Mouse (Mus musculus): Measurements from ENCODE around the gene Tmem176b. TPM values are rescaled to one million over a fixed set of nuclear protein-coding genes. Genes with fewer than 3 reads are reported as not detected.

The Tmem176b gene
- polyA plus RNA-seq, 1 experiment from 2014 or later: 329 TPM

DNA sequence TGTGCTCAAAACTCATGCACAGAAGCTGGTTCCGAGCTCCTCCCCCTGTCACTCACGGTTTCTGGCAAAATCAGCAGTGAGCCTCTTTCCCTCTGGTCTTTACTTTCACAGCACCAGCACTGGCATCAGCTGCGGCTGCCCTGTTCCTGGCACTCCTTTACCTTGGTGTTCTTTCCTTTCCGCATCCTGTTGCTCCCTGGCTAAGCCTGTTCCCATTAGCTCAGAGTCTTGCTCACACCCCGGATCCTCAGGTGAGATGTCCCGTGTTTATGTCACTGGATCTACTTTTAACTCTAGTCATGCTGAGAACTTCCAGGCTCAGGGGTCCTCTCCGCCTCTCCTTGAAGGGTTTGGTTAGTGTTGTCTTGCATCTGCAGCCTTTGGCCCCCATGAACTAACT is 3.8 kb downstream of the Tmem176b start:
- H3K27me3 ChIP-seq (ENCODE audit: control insufficient read depth, insufficient read depth, low read length): no peaks in the 10 kb centered on the region
- H3K4me3 ChIP-seq (ENCODE audit: low read depth, low read length): no peak overlapping the region
- no peak for ATAC-seq (ENCODE audit: insufficient number of reproducible peaks, insufficient read depth, low FRiP score, low read depth)
- H3K36me3 ChIP-seq (ENCODE audit: control insufficient read depth, insufficient read depth, low read length): peaks cover 43% of the 10 kb centered on the region
- no peak overlapping the region for H3K9ac ChIP-seq (replicated peaks; ENCODE audit: low read depth, low read length)
- H3K27ac ChIP-seq (ENCODE audit: low read length): no peak overlapping the region
- no peak overlapping the region for H3K4me2 ChIP-seq (replicated peaks; ENCODE audit: low read depth, low read length)
- H3K4me1 ChIP-seq (ENCODE audit: control insufficient read depth, insufficient read depth, low read length): peaks cover 25% of the 10 kb centered on the region
- H3K9me3 ChIP-seq (ENCODE audit: control insufficient read depth, low read depth, low read length): no peaks in the 10 kb centered on the region
- WGBS: 82% methylated on average over 7 of the region's 7 CpGs

DNA sequence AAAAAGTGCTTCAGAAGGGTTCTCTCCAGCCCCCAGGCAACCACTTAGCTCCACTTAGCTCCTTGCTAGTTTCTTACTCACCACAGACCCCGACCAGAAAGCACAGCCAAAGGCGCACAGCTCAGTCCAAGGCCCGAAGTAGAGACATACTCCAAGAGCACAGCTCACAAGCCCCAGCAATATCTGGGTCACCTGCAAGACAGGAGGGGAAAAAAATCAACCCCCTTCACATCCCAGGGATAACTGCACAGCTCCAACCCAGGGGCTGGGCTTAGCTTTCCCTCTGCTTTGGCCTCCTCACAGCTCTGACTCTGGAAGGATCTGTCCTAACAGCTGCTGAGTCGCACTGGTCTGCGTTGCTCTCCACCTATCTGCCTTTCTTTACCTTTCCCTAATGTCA is 5.2 kb downstream of the Tmem176b start:
- Histone ChIP-seq H3K27me3 (ENCODE audit: control insufficient read depth, insufficient read depth, low read length) (no peaks in the 10 kb centered on the region), H3K9me3 (ENCODE audit: control insufficient read depth, low read depth, low read length) (no peaks in the 10 kb centered on the region), H3K36me3 (ENCODE audit: control insufficient read depth, insufficient read depth, low read length) (peaks cover 42% of the 10 kb centered on the region), H3K4me2 (replicated peaks; ENCODE audit: low read depth, low read length) (no peak overlapping the region), H3K4me3 (ENCODE audit: low read depth, low read length) (no peak overlapping the region), H3K9ac (replicated peaks; ENCODE audit: low read depth, low read length) (no peak overlapping the region), H3K27ac (ENCODE audit: low read length) (no peak overlapping the region), H3K4me1 (ENCODE audit: control insufficient read depth, insufficient read depth, low read length) (peaks cover 15% of the 10 kb centered on the region)
- WGBS: 88% methylated on average over 5 of the region's 5 CpGs
- ATAC-seq (ENCODE audit: insufficient number of reproducible peaks, insufficient read depth, low FRiP score, low read depth): no peak

DNA sequence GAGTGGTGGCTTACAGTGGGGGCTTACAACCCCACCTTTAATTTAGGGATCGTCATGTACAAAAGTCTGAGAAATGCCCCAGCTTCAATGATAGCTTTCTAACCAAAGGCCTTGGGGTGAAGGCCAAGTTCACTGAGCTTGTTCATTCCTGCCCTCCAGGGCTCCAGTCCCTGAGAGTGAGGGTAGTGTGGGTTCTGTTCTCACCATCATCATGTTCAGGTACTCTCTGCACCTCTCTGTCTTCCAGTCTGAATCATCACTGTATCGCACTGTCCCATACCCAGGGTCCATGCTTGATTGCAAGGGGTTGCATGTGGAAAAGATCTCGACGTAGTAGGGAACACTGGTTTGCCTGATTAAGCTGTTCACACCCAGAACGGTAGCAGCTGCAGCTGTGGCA is 6.1 kb downstream of the Tmem176b start:
- H3K36me3 ChIP-seq (ENCODE audit: control insufficient read depth, insufficient read depth, low read length): peaks cover 42% of the 10 kb centered on the region
- 86% methylated on average over 5 of the region's 5 CpGs for WGBS

DNA sequence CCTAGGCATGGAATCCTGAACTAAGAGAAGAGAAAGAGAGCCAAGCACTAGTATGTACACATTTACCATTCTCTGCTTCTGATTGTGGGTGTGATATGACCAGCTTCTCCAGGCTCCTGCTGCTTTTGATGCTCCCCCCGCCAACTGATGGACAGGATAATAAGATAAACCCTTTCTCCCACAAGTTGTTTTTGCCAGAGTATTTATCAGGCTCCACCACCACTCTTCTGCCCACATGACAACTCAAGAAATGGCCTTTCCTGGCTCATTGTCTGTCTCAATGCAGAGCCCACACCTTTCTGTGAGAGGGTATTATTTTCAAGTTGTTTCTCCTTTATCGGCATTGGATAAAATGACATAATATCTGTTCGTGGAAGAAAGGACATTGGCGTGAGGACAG is 7.8 kb downstream of the Tmem176b start:
- H3K4me1 ChIP-seq (ENCODE audit: control insufficient read depth, insufficient read depth, low read length): peaks cover 10% of the 10 kb centered on the region; the same call in 1 of the 2 replicates
- H3K9ac ChIP-seq (replicated peaks; ENCODE audit: low read depth, low read length): no peak overlapping the region
- peaks cover 42% of the 10 kb centered on the region for H3K36me3 ChIP-seq (ENCODE audit: control insufficient read depth, insufficient read depth, low read length)
- ATAC-seq (ENCODE audit: insufficient number of reproducible peaks, insufficient read depth, low FRiP score, low read depth): no peak
- H3K4me3 ChIP-seq (ENCODE audit: low read depth, low read length): no peak overlapping the region
- H3K4me2 ChIP-seq (replicated peaks; ENCODE audit: low read depth, low read length): no peak overlapping the region
- no peak overlapping the region for H3K27ac ChIP-seq (ENCODE audit: low read length)
- no peaks in the 10 kb centered on the region for H3K27me3 ChIP-seq (ENCODE audit: control insufficient read depth, insufficient read depth, low read length)
- WGBS: 98% methylated on average over 4 of the region's 4 CpGs
- no peaks in the 10 kb centered on the region for H3K9me3 ChIP-seq (ENCODE audit: control insufficient read depth, low read depth, low read length)

More for the DNA sequence above, 6.1 kb downstream of the Tmem176b start:
- Histone ChIP-seq H3K9me3 (ENCODE audit: control insufficient read depth, low read depth, low read length) (no peaks in the 10 kb centered on the region), H3K27ac (ENCODE audit: low read length) (no peak overlapping the region), H3K27me3 (ENCODE audit: control insufficient read depth, insufficient read depth, low read length) (no peaks in the 10 kb centered on the region), H3K4me3 (ENCODE audit: low read depth, low read length) (no peak overlapping the region), H3K4me2 (replicated peaks; ENCODE audit: low read depth, low read length) (no peak overlapping the region), H3K9ac (replicated peaks; ENCODE audit: low read depth, low read length) (no peak overlapping the region), H3K4me1 (ENCODE audit: control insufficient read depth, insufficient read depth, low read length) (peaks cover 18% of the 10 kb centered on the region)
- ATAC-seq (ENCODE audit: insufficient number of reproducible peaks, insufficient read depth, low FRiP score, low read depth): no peak

DNA sequence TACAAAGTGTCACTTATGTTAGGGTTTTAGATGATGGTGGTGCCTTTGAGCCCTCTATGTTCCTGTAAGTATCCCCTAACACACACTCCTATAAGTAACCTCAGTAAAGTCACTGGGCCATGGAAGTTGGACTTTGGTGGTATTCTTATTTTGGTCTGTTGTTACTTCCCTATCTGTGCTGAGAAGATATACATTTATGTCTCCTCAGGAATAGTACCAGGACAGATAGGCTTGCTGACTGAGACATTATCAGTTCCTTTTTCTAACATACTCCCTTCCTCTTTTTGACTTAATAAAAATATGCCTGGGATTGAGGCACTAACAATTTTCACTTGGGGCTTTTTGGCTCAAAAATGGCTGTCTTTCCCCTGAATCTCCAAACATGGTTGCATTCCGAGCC is 8.9 kb downstream of the Tmem176b start:
- WGBS: 90% methylated on average over 1 of the region's 1 CpGs
- 0 out of 2 replicates have a peak, but pooled peaks cover 7% of the 10 kb centered on the region for H3K4me1 ChIP-seq (ENCODE audit: control insufficient read depth, insufficient read depth, low read length)
- H3K27me3 ChIP-seq (ENCODE audit: control insufficient read depth, insufficient read depth, low read length): no peaks in the 10 kb centered on the region
- H3K9me3 ChIP-seq (ENCODE audit: control insufficient read depth, low read depth, low read length): no peaks in the 10 kb centered on the region
- no peak overlapping the region for H3K4me2 ChIP-seq (replicated peaks; ENCODE audit: low read depth, low read length)
- peaks cover 33% of the 10 kb centered on the region for H3K36me3 ChIP-seq (ENCODE audit: control insufficient read depth, insufficient read depth, low read length)
- ATAC-seq (ENCODE audit: insufficient number of reproducible peaks, insufficient read depth, low FRiP score, low read depth): no peak
- no peak overlapping the region for H3K4me3 ChIP-seq (ENCODE audit: low read depth, low read length)
- no peak overlapping the region for H3K27ac ChIP-seq (ENCODE audit: low read length)
- H3K9ac ChIP-seq (replicated peaks; ENCODE audit: low read depth, low read length): no peak overlapping the region

DNA sequence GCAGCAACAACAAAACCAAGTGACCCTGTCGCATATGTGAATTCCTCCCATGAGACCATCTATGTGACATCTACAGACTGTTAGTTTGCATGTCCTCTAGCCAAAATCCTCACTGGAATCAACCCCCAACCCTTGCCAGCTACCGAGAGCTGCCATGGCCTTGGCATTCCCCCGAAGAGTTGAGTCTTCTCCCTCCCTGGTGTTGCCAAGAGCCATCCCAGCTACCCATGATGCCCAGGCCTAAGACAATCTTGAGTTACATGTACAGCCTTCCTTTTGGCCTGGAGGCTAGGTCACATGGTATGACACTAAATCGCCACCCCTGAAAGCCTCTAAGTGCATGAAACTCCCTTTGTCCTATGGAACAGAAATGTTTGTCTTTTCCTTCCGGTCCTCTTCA is 10.2 kb downstream of the Tmem176b start:
- Histone ChIP-seq H3K9me3 (ENCODE audit: control insufficient read depth, low read depth, low read length) (no peaks in the 10 kb centered on the region), H3K4me3 (ENCODE audit: low read depth, low read length) (no peak overlapping the region), H3K4me1 (ENCODE audit: control insufficient read depth, insufficient read depth, low read length) (0 out of 2 replicates have a peak, but pooled peaks cover 7% of the 10 kb centered on the region), H3K36me3 (ENCODE audit: control insufficient read depth, insufficient read depth, low read length) (peaks cover 27% of the 10 kb centered on the region), H3K9ac (replicated peaks; ENCODE audit: low read depth, low read length) (no peak overlapping the region), H3K27ac (ENCODE audit: low read length) (no peak overlapping the region), H3K4me2 (replicated peaks; ENCODE audit: low read depth, low read length) (no peak overlapping the region), H3K27me3 (ENCODE audit: control insufficient read depth, insufficient read depth, low read length) (no peaks in the 10 kb centered on the region)
- WGBS: 82% methylated on average over 5 of the region's 5 CpGs
- ATAC-seq (ENCODE audit: insufficient number of reproducible peaks, insufficient read depth, low FRiP score, low read depth): no peak

DNA sequence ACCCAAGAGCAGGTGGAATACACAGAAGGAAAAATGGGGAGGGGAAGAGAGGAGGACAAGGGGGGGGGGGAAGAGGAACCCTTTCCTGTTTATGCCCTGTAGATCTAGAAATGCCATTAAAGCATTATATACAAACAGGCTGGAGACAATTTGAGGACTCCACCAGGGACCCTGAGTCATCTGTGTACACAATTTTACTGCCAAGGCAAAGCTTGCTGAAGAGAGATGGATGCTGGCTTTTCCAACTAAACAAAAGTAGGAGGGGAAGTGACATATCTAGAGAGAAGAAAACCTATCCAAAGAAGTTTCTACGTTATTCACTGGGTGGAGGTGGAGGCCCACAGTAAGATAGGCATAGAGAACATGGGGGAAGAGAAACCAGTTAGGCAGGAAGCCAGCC is 11.1 kb downstream of the Tmem176b start:
- Histone ChIP-seq H3K9me3 (ENCODE audit: control insufficient read depth, low read depth, low read length) (no peaks in the 10 kb centered on the region), H3K9ac (replicated peaks; ENCODE audit: low read depth, low read length) (no peak overlapping the region), H3K27ac (ENCODE audit: low read length) (no peak overlapping the region), H3K36me3 (ENCODE audit: control insufficient read depth, insufficient read depth, low read length) (peaks cover 23% of the 10 kb centered on the region), H3K27me3 (ENCODE audit: control insufficient read depth, insufficient read depth, low read length) (no peaks in the 10 kb centered on the region), H3K4me3 (ENCODE audit: low read depth, low read length) (no peak overlapping the region), H3K4me1 (ENCODE audit: control insufficient read depth, insufficient read depth, low read length) (0 out of 2 replicates have a peak, but pooled peaks cover 7% of the 10 kb centered on the region), H3K4me2 (replicated peaks; ENCODE audit: low read depth, low read length) (no peak overlapping the region)
- no peak for ATAC-seq (ENCODE audit: insufficient number of reproducible peaks, insufficient read depth, low FRiP score, low read depth)
- WGBS: 38% methylated on average over 1 of the region's 1 CpGs

DNA sequence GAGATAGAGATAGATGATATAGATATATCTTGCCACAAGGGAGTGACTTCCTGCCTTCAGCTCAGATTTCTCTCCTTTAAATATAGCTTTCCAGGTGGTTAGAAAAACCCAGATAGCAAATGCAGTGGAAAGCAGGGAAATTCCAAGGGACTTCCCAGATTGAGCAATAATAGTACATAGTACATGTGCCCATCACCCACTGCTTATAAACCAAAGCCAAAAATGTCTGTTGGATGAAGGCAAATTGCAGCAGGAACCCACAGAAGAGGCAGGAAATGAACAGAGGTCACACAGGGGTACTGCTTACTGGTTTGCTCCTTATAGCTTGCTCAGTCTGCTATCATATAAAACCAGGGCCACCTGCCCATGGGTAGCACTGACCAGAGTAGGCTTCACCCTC is 11.6 kb downstream of the Tmem176b start:
- H3K27ac ChIP-seq (ENCODE audit: low read length): no peak overlapping the region
- H3K9me3 ChIP-seq (ENCODE audit: control insufficient read depth, low read depth, low read length): no peaks in the 10 kb centered on the region
- H3K4me2 ChIP-seq (replicated peaks; ENCODE audit: low read depth, low read length): no peak overlapping the region
- no peak for ATAC-seq (ENCODE audit: insufficient number of reproducible peaks, insufficient read depth, low FRiP score, low read depth)
- H3K27me3 ChIP-seq (ENCODE audit: control insufficient read depth, insufficient read depth, low read length): no peaks in the 10 kb centered on the region
- 0 out of 2 replicates have a peak, but pooled peaks cover 7% of the 10 kb centered on the region for H3K4me1 ChIP-seq (ENCODE audit: control insufficient read depth, insufficient read depth, low read length)
- H3K36me3 ChIP-seq (ENCODE audit: control insufficient read depth, insufficient read depth, low read length): peaks cover 17% of the 10 kb centered on the region
- no peak overlapping the region for H3K9ac ChIP-seq (replicated peaks; ENCODE audit: low read depth, low read length)
- no peak overlapping the region for H3K4me3 ChIP-seq (ENCODE audit: low read depth, low read length)

DNA sequence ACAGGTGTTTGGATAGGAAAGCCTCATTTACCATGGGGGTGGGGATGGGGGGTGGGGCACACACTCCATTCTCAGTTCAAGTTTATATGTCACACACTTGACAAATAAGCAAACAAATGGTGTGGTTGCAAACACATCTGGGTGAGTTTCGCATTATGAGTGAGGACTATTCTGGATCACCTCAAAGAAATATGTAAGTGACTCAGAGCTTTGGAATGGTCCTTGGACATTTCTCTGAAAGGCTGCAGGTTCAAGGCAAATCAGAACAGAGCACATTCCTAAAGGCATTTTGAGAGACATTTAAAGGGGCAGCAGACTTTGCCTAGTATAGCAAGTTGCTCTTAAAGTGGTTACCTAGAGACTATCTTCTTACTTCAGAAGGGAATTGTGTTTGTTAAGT is 12.3 kb downstream of the Tmem176b start:
- peaks cover 12% of the 10 kb centered on the region; the same call in 1 of the 2 replicates for H3K4me1 ChIP-seq (ENCODE audit: control insufficient read depth, insufficient read depth, low read length)
- H3K9ac ChIP-seq (replicated peaks; ENCODE audit: low read depth, low read length): no peak overlapping the region
- no peak overlapping the region for H3K27ac ChIP-seq (ENCODE audit: low read length)
- H3K27me3 ChIP-seq (ENCODE audit: control insufficient read depth, insufficient read depth, low read length): no peaks in the 10 kb centered on the region
- no peaks in the 10 kb centered on the region for H3K9me3 ChIP-seq (ENCODE audit: control insufficient read depth, low read depth, low read length)
- H3K36me3 ChIP-seq (ENCODE audit: control insufficient read depth, insufficient read depth, low read length): peaks cover 10% of the 10 kb centered on the region; the same call in 1 of the 2 replicates
- no peak overlapping the region for H3K4me2 ChIP-seq (replicated peaks; ENCODE audit: low read depth, low read length)
- 54% methylated on average over 1 of the region's 1 CpGs for WGBS
- H3K4me3 ChIP-seq (ENCODE audit: low read depth, low read length): no peak overlapping the region
- ATAC-seq (ENCODE audit: insufficient number of reproducible peaks, insufficient read depth, low FRiP score, low read depth): no peak

Measured in stomach, embryonic 14.5 days (tissue).